Mouse (Mus musculus): Measurements from ENCODE around the gene Inpp5d. TPM values are rescaled to one million over a fixed set of nuclear protein-coding genes. Genes with fewer than 3 reads are reported as not detected.
"Not testable (repeated sequence)": the region's sequence is repeated elsewhere in the genome, so short reads cannot be mapped to it uniquely, and the experiment has no call there.

Gene Inpp5d
- polyA plus RNA-seq, 1 experiment from 2014 or later: 3.7 TPM

GRCm38 (mm10) chr1:87673822-87674604 lies 53.9 kb downstream of the Inpp5d start:
- 83% methylated on average over 9 of the region's 9 CpGs for WGBS
- H3K4me1 ChIP-seq (replicated peaks; ENCODE audit: control insufficient read depth, insufficient read depth, low read length): no peaks in the 10 kb centered on the region
- H3K36me3 ChIP-seq (ENCODE audit: control insufficient read depth, insufficient read depth, low read length): no peaks in the 10 kb centered on the region
- no peak for DNase-seq (ENCODE audit: low spot score)
- H3K27me3 ChIP-seq (ENCODE audit: control insufficient read depth, insufficient read depth, low read length): no peaks in the 10 kb centered on the region
- no peak overlapping the region for H3K4me2 ChIP-seq (replicated peaks; ENCODE audit: low read depth, low read length)
- H3K27ac ChIP-seq (ENCODE audit: low read depth, low read length): no peak overlapping the region
- H3K4me3 ChIP-seq (ENCODE audit: low read depth, low read length): no peak overlapping the region
- no peaks in the 10 kb centered on the region for H3K9me3 ChIP-seq (ENCODE audit: control insufficient read depth, low read length)
- no peak overlapping the region for H3K9ac ChIP-seq (ENCODE audit: low read depth, low read length)
- ATAC-seq (ENCODE audit: low FRiP score): no peak

- no peak overlapping the region for H3K4me2 ChIP-seq (replicated peaks; ENCODE audit: low read depth, low read length)
- no peak overlapping the region for H3K9ac ChIP-seq (ENCODE audit: low read depth, low read length)
- DNase-seq (ENCODE audit: low spot score): no peak
- no peaks in the 10 kb centered on the region for H3K9me3 ChIP-seq (ENCODE audit: control insufficient read depth, low read length)
- ATAC-seq (ENCODE audit: low FRiP score): no peak
- no peaks in the 10 kb centered on the region for H3K4me1 ChIP-seq (replicated peaks; ENCODE audit: control insufficient read depth, insufficient read depth, low read length)
- H3K4me3 ChIP-seq (ENCODE audit: low read depth, low read length): no peak overlapping the region
- H3K36me3 ChIP-seq (ENCODE audit: control insufficient read depth, insufficient read depth, low read length): no peaks in the 10 kb centered on the region
- H3K27ac ChIP-seq (ENCODE audit: low read depth, low read length): no peak overlapping the region
- no peaks in the 10 kb centered on the region for H3K27me3 ChIP-seq (ENCODE audit: control insufficient read depth, insufficient read depth, low read length)
- 83% methylated on average over 6 of the region's 6 CpGs for WGBS
Measured at GRCm38 (mm10) chr1:87676006-87676405, 55.9 kb downstream of the Inpp5d start.

DNA sequence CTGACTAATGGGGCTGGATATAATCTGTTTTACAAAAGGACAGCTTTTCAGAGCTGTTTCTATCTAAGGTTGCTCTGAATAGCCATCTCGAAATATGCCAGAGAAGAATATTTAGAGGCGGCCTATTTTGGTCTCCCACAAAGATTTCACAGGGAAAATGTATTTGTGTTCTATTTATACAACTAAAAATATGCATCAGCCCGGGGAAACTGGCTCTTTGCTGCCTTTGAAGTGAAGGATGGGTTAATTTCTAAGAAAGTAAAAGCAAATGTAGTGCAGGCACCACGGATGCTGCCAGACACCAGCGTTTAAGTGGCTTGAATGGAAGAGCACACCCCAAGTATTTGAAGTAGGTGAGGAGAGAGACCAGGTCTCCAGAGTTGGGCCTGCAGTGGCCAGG lies 59.0 kb downstream of the Inpp5d start:
- H3K4me2 ChIP-seq (replicated peaks; ENCODE audit: low read depth, low read length): no peak overlapping the region
- H3K9me3 ChIP-seq (ENCODE audit: control insufficient read depth, low read length): no peaks in the 10 kb centered on the region
- no peaks in the 10 kb centered on the region for H3K36me3 ChIP-seq (ENCODE audit: control insufficient read depth, insufficient read depth, low read length)
- H3K27ac ChIP-seq (ENCODE audit: low read depth, low read length): no peak overlapping the region
- WGBS: 84% methylated on average over 5 of the region's 5 CpGs
- H3K27me3 ChIP-seq (ENCODE audit: control insufficient read depth, insufficient read depth, low read length): no peaks in the 10 kb centered on the region
- no peak overlapping the region for H3K9ac ChIP-seq (ENCODE audit: low read depth, low read length)
- no peak overlapping the region for H3K4me3 ChIP-seq (ENCODE audit: low read depth, low read length)
- no peaks in the 10 kb centered on the region for H3K4me1 ChIP-seq (replicated peaks; ENCODE audit: control insufficient read depth, insufficient read depth, low read length)
- DNase-seq (ENCODE audit: low spot score) (no peak), ATAC-seq (ENCODE audit: low FRiP score) (no peak)

GRCm38 (mm10) chr1:87680950-87681349 lies 60.8 kb downstream of the Inpp5d start:
- WGBS: 90% methylated on average over 4 of the region's 4 CpGs
- no peak for ATAC-seq (ENCODE audit: low FRiP score)
- no peak for DNase-seq (ENCODE audit: low spot score)

DNA sequence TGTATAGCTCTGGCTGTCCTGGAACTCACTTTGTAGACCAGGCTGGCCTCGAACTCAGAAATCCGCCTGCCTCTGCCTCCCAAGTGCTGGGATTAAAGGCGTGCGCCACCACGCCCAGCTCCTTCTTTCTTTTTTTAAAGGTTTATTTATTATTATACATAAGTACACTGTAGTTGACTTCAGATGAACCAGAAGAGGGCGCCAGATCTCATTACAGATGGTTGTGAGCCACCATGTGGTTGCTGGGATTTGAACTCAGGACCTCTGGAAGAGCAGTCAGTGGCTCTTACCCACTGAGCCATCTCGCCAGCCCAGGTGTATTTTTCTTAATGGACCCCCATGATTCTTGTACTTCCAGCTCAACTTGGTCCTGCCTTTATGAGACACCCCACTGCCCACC lies 62.4 kb downstream of the Inpp5d start:
- 81% methylated on average over 7 of the region's 7 CpGs for WGBS
- not testable (repeated sequence) for H3K4me3 ChIP-seq (ENCODE audit: low read depth, low read length); ATAC-seq (ENCODE audit: low FRiP score)

More at GRCm38 (mm10) chr1:87680950-87681349, 60.8 kb downstream of the Inpp5d start:
- Histone ChIP-seq H3K4me3 (ENCODE audit: low read depth, low read length) (no peak overlapping the region), H3K9ac (ENCODE audit: low read depth, low read length) (no peak overlapping the region), H3K36me3 (ENCODE audit: control insufficient read depth, insufficient read depth, low read length) (no peaks in the 10 kb centered on the region), H3K4me2 (replicated peaks; ENCODE audit: low read depth, low read length) (no peak overlapping the region), H3K27ac (ENCODE audit: low read depth, low read length) (no peak overlapping the region), H3K27me3 (ENCODE audit: control insufficient read depth, insufficient read depth, low read length) (no peaks in the 10 kb centered on the region), H3K9me3 (ENCODE audit: control insufficient read depth, low read length) (no peaks in the 10 kb centered on the region), H3K4me1 (replicated peaks; ENCODE audit: control insufficient read depth, insufficient read depth, low read length) (no peaks in the 10 kb centered on the region)

DNA sequence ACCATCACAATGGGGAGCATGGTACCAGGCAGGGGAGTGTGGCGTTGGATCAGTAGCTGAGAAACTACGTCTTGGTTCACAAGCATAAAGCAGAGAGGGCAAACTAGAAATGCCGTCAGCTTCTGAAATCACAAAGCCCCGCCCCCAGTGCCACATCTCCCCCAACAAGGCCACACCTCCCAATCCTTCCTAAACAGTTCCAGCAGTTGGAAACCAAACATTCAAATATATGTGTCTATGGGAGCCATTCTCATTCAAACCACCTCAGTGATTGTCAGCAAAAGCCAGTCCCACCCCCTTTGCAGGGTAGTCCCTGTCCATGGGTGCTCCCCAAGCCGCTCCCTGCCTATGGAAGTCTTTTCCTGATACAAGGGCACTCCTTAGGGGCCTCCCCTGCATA lies 64.0 kb downstream of the Inpp5d start:
- WGBS: 92% methylated on average over 5 of the region's 5 CpGs
- no peak overlapping the region for H3K27ac ChIP-seq (ENCODE audit: low read depth, low read length)
- H3K4me2 ChIP-seq (replicated peaks; ENCODE audit: low read depth, low read length): no peak overlapping the region

More for the DNA sequence above, 62.4 kb downstream of the Inpp5d start:
- not testable (repeated sequence) for H3K4me1 ChIP-seq (replicated peaks; ENCODE audit: control insufficient read depth, insufficient read depth, low read length); H3K9me3 ChIP-seq (ENCODE audit: control insufficient read depth, low read length); H3K36me3 ChIP-seq (ENCODE audit: control insufficient read depth, insufficient read depth, low read length); H3K27ac ChIP-seq (ENCODE audit: low read depth, low read length); H3K4me2 ChIP-seq (replicated peaks; ENCODE audit: low read depth, low read length); H3K27me3 ChIP-seq (ENCODE audit: control insufficient read depth, insufficient read depth, low read length); DNase-seq (ENCODE audit: low spot score); H3K9ac ChIP-seq (ENCODE audit: low read depth, low read length)

DNA sequence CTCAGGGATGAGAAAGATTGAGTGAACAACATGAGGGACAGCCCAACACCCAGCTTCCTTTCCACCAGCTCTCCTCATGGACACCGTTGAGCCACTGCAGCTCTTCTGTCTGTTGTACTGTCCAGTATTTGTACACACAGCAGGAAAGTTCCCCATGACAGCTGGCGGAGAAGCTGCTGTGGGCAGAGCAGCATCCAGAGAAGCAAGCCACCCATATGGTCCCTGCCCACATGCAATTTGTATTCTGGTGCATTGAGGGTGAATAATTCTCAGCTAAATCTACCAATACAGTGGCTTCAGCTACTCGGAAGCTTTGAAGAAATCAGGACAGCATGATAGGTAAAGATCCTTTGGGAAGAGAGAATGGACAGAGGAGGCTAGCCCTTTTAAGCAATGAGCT lies 64.7 kb downstream of the Inpp5d start:
- Histone ChIP-seq H3K9me3 (ENCODE audit: control insufficient read depth, low read length) (no peaks in the 10 kb centered on the region), H3K27me3 (ENCODE audit: control insufficient read depth, insufficient read depth, low read length) (no peaks in the 10 kb centered on the region), H3K4me2 (replicated peaks; ENCODE audit: low read depth, low read length) (no peak overlapping the region), H3K4me3 (ENCODE audit: low read depth, low read length) (no peak overlapping the region), H3K27ac (ENCODE audit: low read depth, low read length) (no peak overlapping the region), H3K4me1 (replicated peaks; ENCODE audit: control insufficient read depth, insufficient read depth, low read length) (no peaks in the 10 kb centered on the region), H3K36me3 (ENCODE audit: control insufficient read depth, insufficient read depth, low read length) (no peaks in the 10 kb centered on the region), H3K9ac (ENCODE audit: low read depth, low read length) (no peak overlapping the region)
- 81% methylated on average over 3 of the region's 3 CpGs for WGBS
- DNase-seq (ENCODE audit: low spot score): no peak
- ATAC-seq (ENCODE audit: low FRiP score): no peak

More for the DNA sequence above, 64.0 kb downstream of the Inpp5d start:
- Histone ChIP-seq H3K9ac (ENCODE audit: low read depth, low read length) (no peak overlapping the region), H3K4me1 (replicated peaks; ENCODE audit: control insufficient read depth, insufficient read depth, low read length) (no peaks in the 10 kb centered on the region), H3K9me3 (ENCODE audit: control insufficient read depth, low read length) (no peaks in the 10 kb centered on the region), H3K27me3 (ENCODE audit: control insufficient read depth, insufficient read depth, low read length) (no peaks in the 10 kb centered on the region), H3K4me3 (ENCODE audit: low read depth, low read length) (no peak overlapping the region), H3K36me3 (ENCODE audit: control insufficient read depth, insufficient read depth, low read length) (no peaks in the 10 kb centered on the region)
- DNase-seq (ENCODE audit: low spot score): no peak
- ATAC-seq (ENCODE audit: low FRiP score): no peak

DNA sequence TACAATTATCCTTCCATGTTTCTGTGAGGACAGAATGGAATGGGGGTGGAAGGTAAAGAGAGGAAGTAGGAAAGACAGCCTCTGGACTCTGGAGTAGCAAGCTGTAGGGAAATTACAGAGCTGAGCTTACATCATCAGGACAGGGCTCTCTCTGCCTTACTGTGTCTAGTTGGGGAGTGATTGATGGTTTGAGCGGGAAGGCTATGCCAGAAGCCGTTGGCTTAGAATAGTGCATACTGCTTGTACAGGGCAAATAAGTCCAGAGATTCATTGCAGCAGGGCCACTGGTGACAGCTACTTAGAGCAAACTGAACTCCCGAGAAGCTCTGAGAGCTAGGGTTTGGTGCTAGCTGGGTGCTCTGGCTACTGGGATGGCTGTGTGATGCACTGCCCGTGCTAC lies 66.2 kb downstream of the Inpp5d start:
- no peaks in the 10 kb centered on the region for H3K36me3 ChIP-seq (ENCODE audit: control insufficient read depth, insufficient read depth, low read length)
- H3K27ac ChIP-seq (ENCODE audit: low read depth, low read length): no peak overlapping the region
- H3K4me3 ChIP-seq (ENCODE audit: low read depth, low read length): no peak overlapping the region
- no peak overlapping the region for H3K4me2 ChIP-seq (replicated peaks; ENCODE audit: low read depth, low read length)
- DNase-seq (ENCODE audit: low spot score) (no peak), ATAC-seq (ENCODE audit: low FRiP score) (no peak)
- no peaks in the 10 kb centered on the region for H3K27me3 ChIP-seq (ENCODE audit: control insufficient read depth, insufficient read depth, low read length)
- no peaks in the 10 kb centered on the region for H3K4me1 ChIP-seq (replicated peaks; ENCODE audit: control insufficient read depth, insufficient read depth, low read length)
- WGBS: 81% methylated on average over 4 of the region's 4 CpGs
- no peaks in the 10 kb centered on the region for H3K9me3 ChIP-seq (ENCODE audit: control insufficient read depth, low read length)
- no peak overlapping the region for H3K9ac ChIP-seq (ENCODE audit: low read depth, low read length)

- no peaks in the 10 kb centered on the region for H3K4me1 ChIP-seq (replicated peaks; ENCODE audit: control insufficient read depth, insufficient read depth, low read length)
- no peak for DNase-seq (ENCODE audit: low spot score)
- no peak overlapping the region for H3K4me3 ChIP-seq (ENCODE audit: low read depth, low read length)
Measured at GRCm38 (mm10) chr1:87687009-87687408, 66.9 kb downstream of the Inpp5d start.

More at GRCm38 (mm10) chr1:87687009-87687408, 66.9 kb downstream of the Inpp5d start:
- H3K9ac ChIP-seq (ENCODE audit: low read depth, low read length): no peak overlapping the region
- no peaks in the 10 kb centered on the region for H3K27me3 ChIP-seq (ENCODE audit: control insufficient read depth, insufficient read depth, low read length)
- H3K9me3 ChIP-seq (ENCODE audit: control insufficient read depth, low read length): no peaks in the 10 kb centered on the region
- no peaks in the 10 kb centered on the region for H3K36me3 ChIP-seq (ENCODE audit: control insufficient read depth, insufficient read depth, low read length)
- 53% methylated on average over 1 of the region's 1 CpGs for WGBS
- H3K27ac ChIP-seq (ENCODE audit: low read depth, low read length): no peak overlapping the region
- H3K4me2 ChIP-seq (replicated peaks; ENCODE audit: low read depth, low read length): no peak overlapping the region
- ATAC-seq (ENCODE audit: low FRiP score): no peak
